Mouse (Mus musculus) megakaryocyte, embryonic 14.5 days (primary cell): ENCODE measurements around the gene H2al1e.
"Not testable (repeated sequence)": the region's sequence is repeated elsewhere in the genome, so short reads cannot be mapped to it uniquely, and the experiment has no call there.

ENCODE experiments used
- FLI1 ChIP-seq: IDR thresholded peaks from 2 replicates; pipeline ENCODE4 v1.6.1; 2012; ENCODE audit warnings: low read length, inconsistent platforms, mixed read lengths
- GATA1 ChIP-seq: IDR thresholded peaks from 3 replicates; pipeline ENCODE4 v1.6.1; 2012; ENCODE audit warnings: mixed read lengths, low read length, inconsistent platforms, borderline replicate concordance

GRCm38 (mm10) chrX:11298957-11299356 lies 12.8 kb upstream of the H2al1e start, which contains the start of gene H2al1a:
- not testable (repeated sequence) for TF ChIP-seq GATA1, FLI1
